Mouse (Mus musculus) ZHBTc4 (cell line): ENCODE data around the gene Arhgap32.
A peak's percentile ranks its signal among the peaks of the same experiment; 100 is the strongest.

Experiments
- DNase-seq: peaks from one replicate; pipeline ENCODE4 v3.0.0-alpha.2; 2011; ENCODE audit warnings: low read depth, low spot score

Gene Arhgap32

GRCm38 (mm10) chr9:32250486-32250885, 134.6 kb downstream of the Arhgap32 start:
- DNase-seq = no peak

- DNase-seq = no peak
These were observed 137.8 kb downstream of the Arhgap32 start for GRCm38 (mm10) chr9:32253721-32254120.

- DNase-seq = no peak
These were observed 141.4 kb downstream of the Arhgap32 start for GRCm38 (mm10) chr9:32257365-32257764.

- DNase-seq = peak; percentile 62
These were observed 141.9 kb downstream of the Arhgap32 start for GRCm38 (mm10) chr9:32257882-32258281.

- peak; percentile 84 for DNase-seq
These were observed 156.0 kb downstream of the Arhgap32 start for GRCm38 (mm10) chr9:32271896-32272444.

GRCm38 (mm10) chr9:32278052-32278451, 162.1 kb downstream of the Arhgap32 start:
- DNase-seq = no peak

GRCm38 (mm10) chr9:32279789-32280188, 163.9 kb downstream of the Arhgap32 start:
- no peak for DNase-seq

GRCm38 (mm10) chr9:32280456-32280855, 164.5 kb downstream of the Arhgap32 start:
- no peak for DNase-seq

GRCm38 (mm10) chr9:32283591-32283990, 167.7 kb downstream of the Arhgap32 start:
- no peak for DNase-seq

- no peak for DNase-seq
These were observed 175.7 kb downstream of the Arhgap32 start for GRCm38 (mm10) chr9:32291618-32292017.

- peak; percentile 57 for DNase-seq
These were observed 176.8 kb downstream of the Arhgap32 start for GRCm38 (mm10) chr9:32292686-32293085.

- no peak for DNase-seq
These were observed 179.3 kb downstream of the Arhgap32 start for GRCm38 (mm10) chr9:32295061-32295800.

- no peak for DNase-seq
These were observed 186.7 kb downstream of the Arhgap32 start for GRCm38 (mm10) chr9:32302501-32303150.

GRCm38 (mm10) chr9:32311786-32312185, 195.8 kb downstream of the Arhgap32 start:
- DNase-seq = no peak

- DNase-seq = no peak
These were observed 196.3 kb downstream of the Arhgap32 start for GRCm38 (mm10) chr9:32312208-32312607.

GRCm38 (mm10) chr9:32314071-32314470, 198.1 kb downstream of the Arhgap32 start:
- no peak for DNase-seq

GRCm38 (mm10) chr9:32315999-32316398, 200.1 kb downstream of the Arhgap32 start:
- DNase-seq = no peak
